Mouse (Mus musculus) adrenal gland, postnatal 25 days (tissue): ENCODE results near the gene Ctdnep1. TPM values are rescaled to one million over a fixed set of nuclear protein-coding genes. Genes with fewer than 3 reads are reported as not detected.

Experiments used
- DNase-seq: peaks from one replicate; pipeline ENCODE4 v3.0.0; 2021; ENCODE audit warnings: mixed read lengths
- microRNA-seq, 2 experiments: library from miRNA; unstranded; fragments of <30 nt; microRNA quantifications; one replicate each; pipeline ENCODE4 v1.2.0; 2021
- total RNA-seq: library from RNA; stranded (reverse); gene quantifications from 2 replicates; pipeline ENCODE4 v1.2.3, GENCODE M21; 2021

Ctdnep1 gene
- total RNA-seq, 1 experiment from 2014 or later: 123 TPM

- DNase-seq: no peak
Measured at GRCm38 (mm10) chr11:70029829-70030550, 49.0 kb downstream of the Ctdnep1 start.

GRCm38 (mm10) chr11:70030651-70031320 is 49.8 kb downstream of the Ctdnep1 start:
- no peak for DNase-seq

GRCm38 (mm10) chr11:70031321-70031670 is 50.3 kb downstream of the Ctdnep1 start:
- no peak for DNase-seq

- no peak for DNase-seq
Measured at GRCm38 (mm10) chr11:70038174-70038573, 57.2 kb downstream of the Ctdnep1 start.

GRCm38 (mm10) chr11:70039631-70040030 is 58.7 kb downstream of the Ctdnep1 start:
- DNase-seq: no peak

- no peak for DNase-seq
Measured at GRCm38 (mm10) chr11:70040184-70040583, 59.2 kb downstream of the Ctdnep1 start.

Small RNAs within 50 kb of the gene (microRNA-seq; reads per million reads assigned to microRNA genes)
- 0 to 0.36 reads per million in 2 experiments for gene Gm44349
- 2,538 to 2,683 reads per million in 2 experiments for gene Mir324

Other genes with a start within 250 kb of the Ctdnep1 start
- 98.5 and 101 TPM in 2 replicates for gene Polr2a, start 222.5 kb upstream of the Ctdnep1 start, total RNA-seq
- not detected in 2 replicates for gene Slc35g3, start 219.2 kb upstream of the Ctdnep1 start, total RNA-seq
- gene Zbtb4, start 215.2 kb upstream of the Ctdnep1 start, total RNA-seq: 39.5 and 65.8 TPM in 2 replicates
- gene Chrnb1, start 185.2 kb upstream of the Ctdnep1 start, total RNA-seq: 1.8 and 2.4 TPM in 2 replicates
- 3.6 and 3.9 TPM in 2 replicates for gene Fgf11, start 179.3 kb upstream of the Ctdnep1 start, total RNA-seq
- gene Tmem102, start 175.5 kb upstream of the Ctdnep1 start, total RNA-seq: not detected in 2 replicates
- not detected in 2 replicates for gene Gm39566, start 165.9 kb upstream of the Ctdnep1 start, total RNA-seq
- gene Spem2, start 162.7 kb upstream of the Ctdnep1 start, total RNA-seq: not detected in 2 replicates
- gene Spem1, start 159.0 kb upstream of the Ctdnep1 start, total RNA-seq: not detected in 2 replicates
- 18.6 and 19.7 TPM in 2 replicates for gene Nlgn2, start 143.4 kb upstream of the Ctdnep1 start, total RNA-seq
- gene Tmem256, start 142.6 kb upstream of the Ctdnep1 start, total RNA-seq: 149 and 152 TPM in 2 replicates
- gene Plscr3, start 134.8 kb upstream of the Ctdnep1 start, total RNA-seq: 43.8 and 52.9 TPM in 2 replicates
- gene Tnk1, start 122.4 kb upstream of the Ctdnep1 start, total RNA-seq: not detected in 2 replicates
- gene Tmem95, start 103.1 kb upstream of the Ctdnep1 start, total RNA-seq: not detected in 2 replicates
- gene Kctd11, start 99.8 kb upstream of the Ctdnep1 start, total RNA-seq: 4.4 and 4.9 TPM in 2 replicates
- gene Acap1, start 85.6 kb upstream of the Ctdnep1 start, total RNA-seq: 0.30 TPM in 1 of 2 replicates, not detected in the other
- 1.2 and 2.6 TPM in 2 replicates for gene 2810408A11Rik, start 80.2 kb upstream of the Ctdnep1 start, total RNA-seq
- 52.4 and 55.5 TPM in 2 replicates for gene Neurl4, start 80.1 kb upstream of the Ctdnep1 start, total RNA-seq
- gene Gps2, start 67.3 kb upstream of the Ctdnep1 start, total RNA-seq: 62.5 and 70.2 TPM in 2 replicates
- 542 and 558 TPM in 2 replicates for gene Eif5a, start 59.2 kb upstream of the Ctdnep1 start, total RNA-seq
- gene Ybx2, start 45.4 kb upstream of the Ctdnep1 start, total RNA-seq: 14.1 and 14.8 TPM in 2 replicates
- gene Slc2a4, start 33.0 kb upstream of the Ctdnep1 start, total RNA-seq: 42.6 and 48.6 TPM in 2 replicates
- 0.52 TPM in 1 of 2 replicates, not detected in the other for gene Cldn7, start 16.4 kb upstream of the Ctdnep1 start, total RNA-seq
- gene Elp5, start 1.4 kb downstream of the Ctdnep1 start, total RNA-seq: 71.1 and 76.1 TPM in 2 replicates
- 406 and 407 TPM in 2 replicates for gene Gabarap, start 10.0 kb downstream of the Ctdnep1 start, total RNA-seq
- gene Phf23, start 14.6 kb downstream of the Ctdnep1 start, total RNA-seq: 55.7 and 64.6 TPM in 2 replicates
- 19.6 and 22.3 TPM in 2 replicates for gene Dvl2, start 19.4 kb downstream of the Ctdnep1 start, total RNA-seq
- 391 and 422 TPM in 2 replicates for gene Acadvl, start 34.3 kb downstream of the Ctdnep1 start, total RNA-seq
- gene Dlg4, start 35.8 kb downstream of the Ctdnep1 start, total RNA-seq: 30.7 and 31.0 TPM in 2 replicates
- 0.91 and 3.4 TPM in 2 replicates for gene Asgr1, start 72.9 kb downstream of the Ctdnep1 start, total RNA-seq
- gene Asgr2, start 111.5 kb downstream of the Ctdnep1 start, total RNA-seq: 2.9 and 4.1 TPM in 2 replicates
- 2.2 and 2.6 TPM in 2 replicates for gene Mgl2, start 149.2 kb downstream of the Ctdnep1 start, total RNA-seq
- gene Clec10a, start 175.0 kb downstream of the Ctdnep1 start, total RNA-seq: 0.81 and 2.0 TPM in 2 replicates
- gene Slc16a11, start 231.6 kb downstream of the Ctdnep1 start, total RNA-seq: 2.4 TPM in 1 of 2 replicates, not detected in the other
- gene Slc16a13, start 239.9 kb downstream of the Ctdnep1 start, total RNA-seq: 3.7 and 4.9 TPM in 2 replicates
- 12.2 and 20.5 TPM in 2 replicates for gene Bcl6b, start 248.6 kb downstream of the Ctdnep1 start, total RNA-seq